Mouse (Mus musculus): ENCODE data around the gene Cyb5b. TPM values are rescaled to one million over a fixed set of nuclear protein-coding genes. Genes with fewer than 3 reads are reported as not detected.

Cyb5b gene
- total and polyA plus RNA-seq, 3 experiments = 33.2 to 41.1 (median 38.8) TPM

DNA sequence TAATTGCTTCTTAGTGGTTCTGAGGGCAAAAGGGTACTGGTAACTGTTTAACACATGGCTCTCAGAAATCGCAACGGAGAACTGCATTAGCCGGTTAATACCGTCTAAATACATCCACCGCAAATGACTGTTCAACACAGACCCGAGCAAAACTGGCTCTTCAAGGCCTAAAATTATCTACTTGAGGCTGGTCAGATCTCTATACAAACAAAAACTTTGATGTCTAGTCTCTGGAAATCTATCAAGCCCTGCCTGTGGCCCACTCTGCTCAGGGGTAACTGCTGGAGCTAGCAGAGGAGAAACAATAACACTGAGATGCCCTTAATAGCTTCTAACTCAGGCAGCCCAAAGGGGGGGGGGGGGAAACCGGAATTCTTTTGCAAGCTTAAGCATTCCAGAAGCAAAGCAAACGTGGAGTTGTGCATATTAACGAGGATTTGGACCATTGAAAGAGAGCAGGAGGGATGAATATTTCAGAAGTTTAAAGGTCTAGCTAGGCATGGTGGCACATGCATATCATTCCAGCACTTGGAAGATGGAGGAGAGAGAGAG lies 27.3 kb upstream of the Cyb5b start:
- WGBS = 45% methylated on average over 9 of the region's 9 CpGs
- TF ChIP-seq POLR2A (IDR thresholded peaks at IDR 0.05; ENCODE audit: insufficient read depth, low read depth, low read length) = no peak
- no peak for TF ChIP-seq EP300 (IDR thresholded peaks at IDR 0.05; ENCODE audit: insufficient read depth, low read depth, low read length)
- no peak for TF ChIP-seq CTCF (IDR thresholded peaks at IDR 0.05)
- Histone ChIP-seq H3K36me3 (ENCODE audit: control insufficient read depth, insufficient read depth, low read length) (no peaks in the 10 kb centered on the region), H3K4me1 (ENCODE audit: control insufficient read depth, insufficient read depth, low read length) (peaks cover 2% of the 10 kb centered on the region), H3K27me3 (ENCODE audit: control insufficient read depth, insufficient read depth, low read length) (no peaks in the 10 kb centered on the region), H3K79me2 (replicated peaks; ENCODE audit: control insufficient read depth, insufficient read depth, low read length) (no peaks in the 10 kb centered on the region), H3K9ac (ENCODE audit: low read depth, low read length) (no peak overlapping the region), H3K27ac (no peak overlapping the region), H3K4me3 (no peak overlapping the region)
- DNase-seq = no peak
- intact Hi-C loops (cut with DNase I) = no loop called here

DNA sequence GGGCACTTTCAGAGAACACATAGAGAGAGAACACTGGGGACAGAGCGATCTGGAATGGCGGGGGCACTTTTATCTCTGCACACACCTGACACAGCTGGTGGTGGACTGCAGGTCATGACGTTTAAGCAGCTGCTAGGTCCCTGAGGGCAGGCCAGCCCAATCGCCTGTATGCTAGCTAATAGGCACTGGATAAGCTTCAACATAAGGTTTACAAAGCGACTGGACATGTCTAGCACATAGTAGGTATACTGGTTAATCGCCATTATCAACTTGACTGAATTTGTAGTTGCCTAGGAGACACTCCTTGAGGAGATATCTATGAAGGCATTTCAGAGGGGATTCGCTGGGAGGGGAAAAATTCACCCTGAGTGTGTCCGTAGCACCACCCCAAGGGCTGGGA lies 26.1 kb upstream of the Cyb5b start:
- H3K27me3 ChIP-seq (ENCODE audit: control insufficient read depth, insufficient read depth, low read length) = no peaks in the 10 kb centered on the region
- TF ChIP-seq POLR2A (IDR thresholded peaks at IDR 0.05; ENCODE audit: insufficient read depth, low read depth, low read length) (no peak), CTCF (IDR thresholded peaks at IDR 0.05) (no peak), EP300 (IDR thresholded peaks at IDR 0.05; ENCODE audit: insufficient read depth, low read depth, low read length) (no peak)
- 78% methylated on average over 8 of the region's 8 CpGs for WGBS
- no peaks in the 10 kb centered on the region for H3K79me2 ChIP-seq (replicated peaks; ENCODE audit: control insufficient read depth, insufficient read depth, low read length)
- intact Hi-C loops (cut with DNase I) = no loop called here
- H3K27ac ChIP-seq = no peak overlapping the region
- no peak overlapping the region for H3K9ac ChIP-seq (ENCODE audit: low read depth, low read length)
- DNase-seq = no peak
- peaks cover 2% of the 10 kb centered on the region for H3K4me1 ChIP-seq (ENCODE audit: control insufficient read depth, insufficient read depth, low read length)
- no peak overlapping the region for H3K4me3 ChIP-seq
- peaks cover 3% of the 10 kb centered on the region for H3K36me3 ChIP-seq (ENCODE audit: control insufficient read depth, insufficient read depth, low read length)

DNA sequence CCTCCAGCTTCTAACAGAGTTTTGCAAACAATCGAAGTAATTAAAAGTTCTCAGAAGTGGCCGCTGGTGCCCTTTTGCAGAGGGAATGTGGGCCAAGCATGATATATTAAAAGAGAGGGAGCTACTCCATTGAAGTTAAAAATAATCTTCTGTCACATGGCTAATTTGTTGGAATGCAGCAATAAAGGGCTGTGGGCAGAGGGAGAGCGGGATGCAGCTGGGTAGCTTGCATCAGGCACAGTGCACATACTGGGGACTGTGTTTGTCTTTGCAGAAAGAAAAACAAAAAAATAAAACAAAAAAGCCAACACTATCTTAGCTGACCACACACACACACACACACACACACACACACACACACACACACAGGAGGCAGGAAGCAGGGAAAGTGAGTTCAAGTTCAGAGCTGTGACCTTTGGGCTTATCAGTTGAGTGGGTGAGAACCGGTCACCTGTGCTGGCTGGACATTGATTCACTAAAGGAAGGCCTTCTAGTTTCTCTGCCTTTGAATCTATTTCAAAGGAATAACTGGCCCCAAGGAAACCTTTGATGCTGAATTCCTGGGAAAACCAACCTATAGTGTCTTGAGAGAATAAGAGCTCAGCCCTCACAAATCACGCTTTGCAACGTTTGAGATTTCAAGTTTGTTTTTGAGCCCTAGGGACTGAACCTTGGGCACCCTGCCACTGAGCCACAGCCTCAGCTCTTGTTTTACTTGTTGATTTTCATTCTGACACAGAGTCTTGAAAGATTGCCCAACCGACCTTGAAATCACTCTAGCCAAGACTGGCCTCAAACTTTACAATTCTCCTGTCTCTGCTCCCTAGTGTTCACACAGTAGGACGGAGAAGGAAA lies 21.0 kb upstream of the Cyb5b start:
- no peaks in the 10 kb centered on the region for H3K27me3 ChIP-seq (ENCODE audit: control insufficient read depth, insufficient read depth, low read length)
- no peak overlapping the region for H3K9ac ChIP-seq (ENCODE audit: low read depth, low read length)
- TF ChIP-seq POLR2A (IDR thresholded peaks at IDR 0.05; ENCODE audit: insufficient read depth, low read depth, low read length) = no peak
- no peak for TF ChIP-seq EP300 (IDR thresholded peaks at IDR 0.05; ENCODE audit: insufficient read depth, low read depth, low read length)
- TF ChIP-seq CTCF (IDR thresholded peaks at IDR 0.05) = no peak
- 41% methylated on average over 8 of the region's 8 CpGs for WGBS
- intact Hi-C loops (cut with DNase I) = no loop called here
- peak overlapping the region; percentile 77 for H3K27ac ChIP-seq
- peaks cover 5% of the 10 kb centered on the region for H3K36me3 ChIP-seq (ENCODE audit: control insufficient read depth, insufficient read depth, low read length)
- DNase-seq = peak; percentile 45 to 50
- no peaks in the 10 kb centered on the region for H3K79me2 ChIP-seq (replicated peaks; ENCODE audit: control insufficient read depth, insufficient read depth, low read length)
- peaks cover 4% of the 10 kb centered on the region for H3K4me1 ChIP-seq (ENCODE audit: control insufficient read depth, insufficient read depth, low read length)
- H3K4me3 ChIP-seq = no peak overlapping the region

DNA sequence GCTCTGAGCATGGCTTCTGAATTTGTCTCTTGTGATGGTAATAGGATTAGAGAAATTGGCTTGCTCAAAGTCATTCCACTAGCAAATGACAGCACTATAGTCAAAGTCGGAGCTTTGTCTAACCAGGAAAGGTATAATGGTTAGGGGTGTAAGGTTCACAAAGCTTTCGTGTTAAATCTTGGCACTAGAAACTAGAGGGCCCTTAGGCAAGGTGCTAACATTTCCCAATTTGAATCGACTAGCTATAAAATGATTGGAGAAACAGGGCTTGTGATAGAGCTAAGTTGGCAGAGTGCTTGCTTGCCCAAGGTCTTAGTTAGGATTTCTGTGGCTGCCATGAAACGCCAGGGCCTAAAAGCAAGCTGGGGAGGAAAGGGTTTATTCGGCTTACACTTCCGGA lies 20.4 kb upstream of the Cyb5b start:
- intact Hi-C loops (cut with DNase I) = no loop called here
- TF ChIP-seq EP300 (IDR thresholded peaks at IDR 0.05; ENCODE audit: insufficient read depth, low read depth, low read length) (no peak), POLR2A (IDR thresholded peaks at IDR 0.05; ENCODE audit: insufficient read depth, low read depth, low read length) (no peak), CTCF (IDR thresholded peaks at IDR 0.05) (no peak)

DNA sequence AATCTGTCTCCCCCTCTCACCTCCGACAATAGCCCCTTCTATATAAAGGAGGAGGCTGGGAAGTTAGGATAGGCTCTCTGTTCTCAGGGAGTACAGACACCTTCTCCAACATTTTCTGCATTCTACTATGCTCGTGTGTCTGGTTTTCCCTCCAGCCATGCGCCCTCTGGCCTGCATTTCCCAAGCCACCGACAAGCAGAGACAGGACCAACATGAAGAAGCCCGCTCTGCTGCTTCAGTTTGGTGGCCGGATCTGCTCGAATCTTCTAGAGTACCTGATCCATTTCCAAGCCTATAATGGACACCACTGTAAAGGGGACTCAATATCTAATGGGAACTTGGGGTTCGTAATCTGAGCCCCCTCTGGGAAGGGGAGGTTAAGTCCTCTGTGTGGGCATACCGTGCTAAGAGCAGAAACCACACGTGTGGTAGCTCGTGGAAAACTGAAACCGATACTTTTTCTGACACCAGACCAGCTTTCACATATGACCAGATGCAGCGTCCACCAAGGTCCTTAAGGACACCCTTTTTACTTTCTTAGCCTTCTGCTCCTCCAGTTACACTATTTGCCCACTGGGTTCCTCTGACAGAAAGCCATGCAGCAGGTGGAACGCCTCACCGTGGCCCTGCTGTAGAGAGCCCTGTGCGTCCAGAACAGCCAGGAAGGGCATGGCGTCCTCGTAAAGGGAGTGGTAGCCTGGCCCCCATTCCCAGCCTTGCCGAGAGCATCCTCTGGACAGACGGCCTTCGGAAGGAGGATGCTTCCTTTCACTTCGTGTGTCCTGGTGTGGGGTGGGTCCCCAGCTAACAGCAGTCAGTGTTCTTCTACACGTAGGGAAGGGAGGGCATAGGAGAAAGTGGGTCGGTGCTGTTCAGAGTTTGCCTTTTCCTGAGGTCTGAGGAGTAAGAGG lies 17.6 kb upstream of the Cyb5b start:
- no peak overlapping the region for H3K27ac ChIP-seq

More for the DNA sequence above, 20.4 kb upstream of the Cyb5b start:
- H3K36me3 ChIP-seq (ENCODE audit: control insufficient read depth, insufficient read depth, low read length) = peaks cover 5% of the 10 kb centered on the region
- H3K27me3 ChIP-seq (ENCODE audit: control insufficient read depth, insufficient read depth, low read length) = no peaks in the 10 kb centered on the region
- H3K9ac ChIP-seq (ENCODE audit: low read depth, low read length) = no peak overlapping the region
- 76% methylated on average over 6 of the region's 6 CpGs for WGBS
- no peaks in the 10 kb centered on the region for H3K79me2 ChIP-seq (replicated peaks; ENCODE audit: control insufficient read depth, insufficient read depth, low read length)
- no peak for DNase-seq
- no peak overlapping the region for H3K4me3 ChIP-seq
- H3K27ac ChIP-seq = peak overlapping the region; percentile 77
- peaks cover 5% of the 10 kb centered on the region for H3K4me1 ChIP-seq (ENCODE audit: control insufficient read depth, insufficient read depth, low read length)

More for the DNA sequence above, 17.6 kb upstream of the Cyb5b start:
- no peak for DNase-seq
- intact Hi-C loops (cut with DNase I) = no loop called here
- Histone ChIP-seq H3K4me3 (no peak overlapping the region), H3K4me1 (ENCODE audit: control insufficient read depth, insufficient read depth, low read length) (peaks cover 11% of the 10 kb centered on the region), H3K36me3 (ENCODE audit: control insufficient read depth, insufficient read depth, low read length) (peaks cover 7% of the 10 kb centered on the region), H3K27me3 (ENCODE audit: control insufficient read depth, insufficient read depth, low read length) (no peaks in the 10 kb centered on the region), H3K9ac (ENCODE audit: low read depth, low read length) (no peak overlapping the region), H3K79me2 (replicated peaks; ENCODE audit: control insufficient read depth, insufficient read depth, low read length) (no peaks in the 10 kb centered on the region)
- TF ChIP-seq POLR2A (IDR thresholded peaks at IDR 0.05; ENCODE audit: insufficient read depth, low read depth, low read length) (no peak), EP300 (IDR thresholded peaks at IDR 0.05; ENCODE audit: insufficient read depth, low read depth, low read length) (no peak), CTCF (IDR thresholded peaks at IDR 0.05) (no peak)
- 76% methylated on average over 24 of the region's 24 CpGs for WGBS

Data from heart, adult 2 months (tissue).